Mouse (Mus musculus) spleen, adult 18-20 months (tissue): ENCODE data around the gene Gm11564.
"Not testable (repeated sequence)": the region's sequence is repeated elsewhere in the genome, so short reads cannot be mapped to it uniquely, and the experiment has no call there.

ENCODE experiments used
- DNase-seq, 2 experiments: peaks; one replicate each; pipeline ENCODE4 v3.0.0; 2022; ENCODE audit warnings: mixed read lengths in 2 of 2

The Gm11564 gene

DNA sequence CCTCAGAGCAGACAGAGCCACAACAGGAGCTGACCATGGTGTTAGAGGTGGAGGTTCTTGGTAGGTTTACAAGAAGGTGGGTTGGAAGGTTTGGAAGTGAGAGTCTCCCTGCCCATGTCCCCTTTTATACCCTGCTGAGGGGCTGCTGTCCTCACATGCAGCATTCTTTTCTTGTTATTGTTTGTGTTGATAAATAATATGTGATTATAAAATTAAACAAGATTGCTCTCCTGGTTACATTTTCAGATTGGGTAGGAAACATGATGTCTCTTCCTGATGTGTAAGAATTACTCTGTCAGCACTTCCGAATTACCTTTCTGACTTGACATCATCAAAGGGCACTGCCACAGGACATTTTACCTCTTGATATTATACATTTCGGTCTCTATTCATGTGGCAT lies at the start of gene Gm11564:
Gm11564 (minus strand) TSS at position 101 of the 400 bp plus-strand sequence.
- not testable (repeated sequence) for DNase-seq

DNA sequence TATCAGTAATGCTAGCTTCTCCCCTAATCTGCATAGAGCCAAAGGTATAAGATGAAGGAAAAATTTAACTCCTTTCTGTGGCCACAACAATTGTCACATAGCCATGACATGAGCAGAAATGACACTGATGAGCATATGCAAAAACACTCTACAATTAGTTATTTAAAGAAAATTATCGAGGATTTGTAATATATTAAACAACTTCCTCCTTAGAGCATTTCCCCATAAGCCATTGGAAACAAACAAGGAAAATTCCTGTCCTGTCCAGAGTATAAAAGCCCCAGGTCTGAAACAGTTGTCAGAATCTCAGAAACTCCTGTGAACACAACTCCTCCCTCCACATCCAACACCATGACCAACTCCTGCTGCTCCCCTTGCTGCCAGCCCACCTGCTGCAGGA lies 48.7 kb upstream of the Gm11564 start, which contains the start of gene Gm11559:
Gm11559 (plus strand) TSS at position 301 of the 400 bp plus-strand sequence.
- not testable (repeated sequence) for DNase-seq

DNA sequence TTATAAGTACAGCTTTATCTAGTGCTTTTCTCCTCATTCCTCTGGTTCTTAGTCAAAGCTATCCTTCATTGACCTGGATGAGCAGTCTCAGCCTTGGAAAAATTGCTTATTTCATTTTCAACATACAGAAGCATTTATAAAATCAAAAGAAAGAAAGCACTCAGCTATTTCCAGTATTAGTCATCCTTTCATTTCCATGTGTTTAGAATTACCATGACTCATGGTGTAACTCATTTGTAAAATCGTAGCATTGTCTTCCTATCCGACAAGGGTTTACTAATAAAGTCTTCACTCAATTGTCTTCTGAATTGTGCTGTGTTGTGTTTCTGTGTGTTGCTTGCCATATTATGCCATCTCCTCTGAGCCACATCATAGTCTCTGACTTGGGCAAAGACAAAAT lies 43.3 kb upstream of the Gm11564 start:
- no peak for DNase-seq

DNA sequence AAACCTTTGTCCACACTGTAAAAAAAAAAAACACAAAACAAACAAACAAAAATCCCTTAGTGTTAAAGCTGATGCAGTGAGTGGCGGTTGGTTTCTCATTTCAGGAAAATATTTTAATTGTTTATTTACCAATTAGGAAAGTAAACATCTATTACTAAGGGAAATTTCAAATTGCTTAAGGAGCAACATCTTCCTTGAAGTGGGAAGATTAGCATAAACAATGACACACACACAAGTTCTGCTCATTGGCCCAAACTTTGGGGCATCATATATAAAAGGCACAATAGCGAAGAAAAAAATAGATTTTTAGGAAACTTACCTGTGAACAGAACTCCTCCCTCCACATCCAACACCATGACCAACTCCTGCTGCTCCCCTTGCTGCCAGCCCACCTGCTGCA lies 42.2 kb upstream of the Gm11564 start, which contains the start of gene Gm11568:
Gm11568 (plus strand) TSS at position 301 of the 400 bp plus-strand sequence.
- DNase-seq, result no peak

DNA sequence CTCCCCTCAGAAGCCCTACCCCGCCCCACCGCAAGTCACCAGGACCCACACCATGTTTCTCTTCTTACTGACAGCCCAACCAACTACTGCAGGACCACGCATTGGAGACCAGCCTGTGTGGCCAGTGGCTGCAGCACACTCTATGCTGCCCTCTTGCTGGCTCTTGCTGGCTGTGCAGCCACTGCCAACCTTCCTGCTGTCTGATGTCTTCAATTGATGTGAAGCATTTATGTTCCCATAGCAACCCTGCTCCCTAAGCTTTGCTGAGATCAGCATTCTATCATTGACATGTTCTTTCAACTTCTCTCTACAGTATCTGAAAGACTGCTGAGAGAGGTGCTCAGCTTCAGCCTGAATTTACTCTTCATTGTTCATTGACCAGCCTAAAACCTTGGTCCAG lies 38.7 kb upstream of the Gm11564 start:
- no peak for DNase-seq

DNA sequence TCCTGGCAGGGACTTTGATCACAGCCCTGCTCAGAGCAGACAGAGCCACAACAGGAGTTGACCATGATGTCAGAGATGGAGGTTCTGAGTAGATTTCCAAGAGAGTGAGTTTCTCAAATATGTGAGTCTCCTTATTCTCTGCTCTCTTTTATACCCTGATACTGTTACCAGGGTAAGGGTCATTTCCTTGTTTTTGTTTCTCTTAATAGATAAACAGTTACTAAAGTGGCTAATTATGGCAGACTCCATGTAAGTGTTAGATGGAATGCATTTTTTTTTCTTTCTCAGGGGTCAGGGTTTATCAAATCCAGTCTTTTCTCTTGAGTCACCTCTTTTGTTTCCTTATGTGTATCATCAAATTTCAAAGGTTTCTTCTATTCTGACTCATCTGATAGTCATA lies 36.0 kb upstream of the Gm11564 start, which contains the start of gene Krtap4-16:
Krtap4-16 (minus strand) TSS at position 101 of the 400 bp plus-strand sequence.
- no peak for DNase-seq

DNA sequence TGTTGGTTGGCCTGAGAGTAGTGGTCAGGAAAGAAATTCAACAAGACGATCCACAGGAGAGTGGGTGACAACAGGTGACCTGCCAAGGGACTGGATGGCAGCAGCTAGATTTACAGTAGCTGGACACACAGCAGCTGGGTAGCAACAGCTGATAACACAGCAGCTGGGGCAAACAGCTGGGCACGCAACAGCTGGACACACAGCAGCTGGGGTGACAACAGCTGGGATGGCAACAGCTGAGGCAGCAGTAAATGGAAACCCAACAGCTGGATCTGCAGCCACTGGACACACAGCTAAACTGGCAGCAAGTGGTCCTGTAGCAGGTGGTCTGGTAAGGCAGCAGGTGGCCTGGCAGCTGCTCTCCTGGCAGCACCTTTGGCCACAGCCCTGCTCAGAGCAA lies 31.3 kb upstream of the Gm11564 start:
- DNase-seq, result no peak

DNA sequence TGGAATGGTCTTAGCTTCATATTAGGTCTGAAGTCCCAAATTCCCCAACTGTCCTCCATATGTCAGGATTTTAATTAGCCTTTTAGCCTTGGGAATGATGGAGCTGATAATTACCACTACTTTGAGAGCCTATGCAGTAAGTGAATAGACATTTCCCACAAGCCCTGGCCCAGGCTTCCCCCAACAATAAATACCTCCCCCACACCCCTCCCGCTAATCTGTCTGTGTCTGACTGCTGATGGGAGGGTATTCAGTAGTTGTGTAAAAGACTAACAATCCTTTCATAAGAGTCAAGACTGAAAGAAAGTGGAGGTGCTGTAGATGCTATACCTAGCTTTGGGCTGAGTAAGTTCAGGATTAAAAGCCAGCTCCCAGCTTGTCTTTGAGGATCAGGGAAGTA lies 26.7 kb upstream of the Gm11564 start:
- DNase-seq, result no peak

DNA sequence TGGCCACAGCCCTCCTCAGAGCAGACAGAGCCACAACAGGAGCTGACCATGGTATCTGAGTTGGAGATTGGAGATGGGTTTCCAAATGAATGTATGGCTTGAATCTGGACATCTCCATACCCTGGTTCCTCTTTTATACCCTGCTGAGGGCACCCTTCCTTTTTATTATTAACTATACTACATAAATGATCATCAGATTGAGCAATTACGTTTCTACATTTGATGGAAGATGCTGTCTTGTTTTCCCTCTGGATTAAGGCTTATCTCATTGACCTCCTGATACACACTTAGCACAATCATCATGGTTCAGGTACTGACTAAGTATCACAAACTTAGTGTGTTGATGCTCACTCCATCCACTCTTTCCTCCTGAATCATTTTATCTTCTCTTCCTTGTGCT lies 22.5 kb upstream of the Gm11564 start, which contains the start of gene 2300003K06Rik:
2300003K06Rik (minus strand) TSS at position 101 of the 400 bp plus-strand sequence.
- no peak for DNase-seq

DNA sequence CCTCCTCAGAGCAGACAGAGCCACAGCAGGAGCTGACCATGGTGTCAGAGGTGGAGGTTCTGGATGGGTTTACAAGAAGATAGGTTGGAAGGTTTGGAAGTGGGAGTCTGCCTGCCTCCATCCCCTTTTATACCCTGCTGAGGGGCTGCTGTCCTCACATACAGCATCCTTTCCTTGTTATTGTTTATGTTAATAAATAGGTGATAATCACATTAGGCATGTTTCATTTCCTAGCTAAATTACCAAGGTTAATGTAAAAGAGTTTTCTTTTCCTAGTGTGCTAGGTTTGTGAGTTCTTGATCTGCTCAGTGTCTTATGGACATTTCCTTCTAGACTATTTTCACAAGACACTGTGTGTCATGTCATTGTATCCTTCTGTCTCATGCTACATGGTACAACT lies 5.7 kb downstream of the Gm11564 start, which contains the start of gene Krtap4-13:
Krtap4-13 (minus strand) TSS at position 101 of the 400 bp plus-strand sequence.
- DNase-seq, result not testable (repeated sequence)

DNA sequence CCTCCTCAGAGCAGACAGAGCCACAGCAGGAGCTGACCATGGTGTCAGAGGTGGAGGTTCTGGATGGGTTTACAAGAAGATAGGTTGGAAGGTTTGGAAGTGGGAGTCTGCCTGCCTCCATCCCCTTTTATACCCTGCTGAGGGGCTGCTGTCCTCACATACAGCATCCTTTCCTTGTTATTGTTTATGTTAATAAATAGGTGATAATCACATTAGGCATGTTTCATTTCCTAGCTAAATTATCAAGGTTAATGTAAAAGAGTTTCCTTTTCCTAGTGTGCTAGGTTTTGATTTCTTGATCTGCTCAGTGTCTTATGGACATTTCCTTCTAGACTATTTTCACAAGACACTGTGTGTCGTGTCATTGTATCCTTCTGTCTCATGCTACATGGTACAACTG lies 11.1 kb downstream of the Gm11564 start, which contains the start of gene Gm11554:
Gm11554 (minus strand) TSS at position 101 of the 400 bp plus-strand sequence.
- DNase-seq, result not testable (repeated sequence)

DNA sequence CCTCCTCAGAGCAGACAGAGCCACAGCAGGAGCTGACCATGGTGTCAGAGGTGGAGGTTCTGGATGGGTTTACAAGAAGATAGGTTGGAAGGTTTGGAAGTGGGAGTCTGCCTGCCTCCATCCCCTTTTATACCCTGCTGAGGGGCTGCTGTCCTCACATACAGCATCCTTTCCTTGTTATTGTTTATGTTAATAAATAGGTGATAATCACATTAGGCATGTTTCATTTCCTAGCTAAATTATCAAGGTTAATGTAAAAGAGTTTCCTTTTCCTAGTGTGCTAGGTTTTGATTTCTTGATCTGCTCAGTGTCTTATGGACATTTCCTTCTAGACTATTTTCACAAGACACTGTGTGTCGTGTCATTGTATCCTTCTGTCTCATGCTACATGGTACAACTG lies 16.6 kb downstream of the Gm11564 start, which contains the start of gene Gm11569:
Gm11569 (minus strand) TSS at position 101 of the 400 bp plus-strand sequence.
- not testable (repeated sequence) for DNase-seq

DNA sequence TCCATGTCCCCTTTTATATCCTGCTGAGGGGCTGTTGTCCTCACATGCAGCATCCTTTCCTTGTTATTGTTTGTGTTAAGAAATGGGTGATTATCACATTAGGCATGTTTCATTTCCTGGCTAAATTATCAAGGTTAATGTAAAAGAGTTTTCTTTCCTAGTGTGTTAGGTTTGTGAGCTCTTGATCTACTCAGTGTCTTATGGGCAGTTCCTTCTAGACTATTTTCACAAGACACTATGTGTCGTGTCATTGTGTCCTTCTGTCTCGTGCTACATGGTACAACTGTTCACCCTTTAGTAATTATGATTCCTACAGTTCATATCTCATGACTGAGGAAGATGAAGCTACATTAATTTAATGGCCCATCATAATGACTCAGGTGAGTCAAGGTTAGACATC lies 22.1 kb downstream of the Gm11564 start, which contains the start of gene Gm11596:
Gm11596 (minus strand) TSS at position 101 of the 400 bp plus-strand sequence.
- DNase-seq, result no peak

DNA sequence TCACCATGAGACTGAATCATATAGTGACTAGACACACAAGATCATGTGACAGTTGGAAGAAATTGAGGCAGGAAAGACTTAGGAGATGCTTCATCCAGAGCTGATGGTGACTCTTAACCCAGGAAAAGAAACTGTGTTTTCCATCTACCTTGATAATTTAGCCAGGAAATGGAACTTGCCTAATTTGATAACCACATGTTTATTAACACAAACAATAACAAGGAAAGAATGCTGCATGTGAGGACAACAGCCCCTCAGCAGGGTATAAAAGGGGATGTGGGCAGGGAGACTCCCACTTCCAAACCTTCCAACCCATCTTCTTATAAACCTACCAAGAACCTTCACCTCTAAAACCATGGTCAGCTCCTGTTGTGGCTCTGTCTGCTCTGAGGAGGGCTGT lies 30.6 kb downstream of the Gm11564 start, which contains the start of gene Krtap4-9:
Krtap4-9 (plus strand) TSS at position 301 of the 400 bp plus-strand sequence.
- DNase-seq, result not testable (repeated sequence)

DNA sequence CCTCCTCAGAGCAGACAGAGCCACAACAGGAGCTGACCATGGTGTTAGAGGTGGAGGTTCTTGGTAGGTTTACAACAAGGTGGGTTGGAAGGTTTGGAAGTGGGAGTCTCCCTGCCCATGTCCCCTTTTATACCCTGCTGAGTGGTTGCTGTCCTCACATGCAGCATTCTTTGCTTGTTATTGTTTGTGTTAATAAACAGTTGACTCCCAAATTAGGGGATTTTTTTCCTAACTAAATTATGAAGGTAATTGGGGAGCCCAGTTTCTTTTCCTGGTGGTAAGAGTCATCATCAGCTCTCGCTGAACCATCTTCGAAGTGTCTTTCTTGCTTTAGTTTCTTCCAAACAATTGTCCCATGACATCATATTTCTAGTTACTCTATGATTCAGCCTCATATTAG lies 34.9 kb downstream of the Gm11564 start, which contains the start of gene Krtap4-8:
Krtap4-8 (minus strand) TSS at position 101 of the 400 bp plus-strand sequence.
- DNase-seq, result no peak

DNA sequence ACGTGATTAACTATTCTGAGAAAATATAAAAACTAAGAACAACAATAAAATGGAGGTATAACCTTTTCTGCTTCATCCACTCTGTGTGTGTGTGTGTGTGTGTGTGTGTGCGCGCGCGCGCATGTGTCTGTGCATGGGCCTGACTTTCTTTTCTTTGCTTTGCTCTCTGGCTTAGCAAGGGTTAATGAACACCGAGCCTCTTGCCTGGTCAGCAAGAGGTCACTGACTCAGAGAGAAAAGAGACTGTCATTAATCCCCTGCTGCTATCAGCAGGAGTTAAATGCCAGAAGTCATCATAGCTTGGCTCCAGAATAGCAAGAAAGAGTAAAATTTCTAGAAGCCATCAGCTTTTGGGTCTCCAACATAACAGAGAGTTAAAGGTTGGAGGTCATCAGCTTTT lies 37.1 kb downstream of the Gm11564 start:
- no peak for DNase-seq

DNA sequence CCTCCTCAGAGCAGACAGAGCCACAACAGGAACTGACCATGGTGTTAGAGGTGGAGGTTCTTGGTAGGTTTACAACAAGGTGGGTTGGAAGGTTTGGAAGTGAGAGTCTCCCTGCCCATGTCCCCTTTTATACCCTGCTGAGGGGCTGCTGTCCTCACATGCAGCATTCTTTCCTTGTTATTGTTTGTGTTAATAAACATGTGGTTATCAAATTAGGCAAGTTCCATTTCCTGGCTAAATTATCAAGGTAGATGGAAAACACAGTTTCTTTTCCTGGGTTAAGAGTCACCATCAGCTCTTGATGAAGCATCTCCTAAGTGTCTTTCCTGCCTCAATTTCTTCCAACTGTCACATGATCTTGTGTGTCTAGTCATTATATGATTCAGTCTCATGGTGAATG lies 42.7 kb downstream of the Gm11564 start, which contains the start of gene Gm11595:
Gm11595 (minus strand) TSS at position 101 of the 400 bp plus-strand sequence.
- not testable (repeated sequence) for DNase-seq

DNA sequence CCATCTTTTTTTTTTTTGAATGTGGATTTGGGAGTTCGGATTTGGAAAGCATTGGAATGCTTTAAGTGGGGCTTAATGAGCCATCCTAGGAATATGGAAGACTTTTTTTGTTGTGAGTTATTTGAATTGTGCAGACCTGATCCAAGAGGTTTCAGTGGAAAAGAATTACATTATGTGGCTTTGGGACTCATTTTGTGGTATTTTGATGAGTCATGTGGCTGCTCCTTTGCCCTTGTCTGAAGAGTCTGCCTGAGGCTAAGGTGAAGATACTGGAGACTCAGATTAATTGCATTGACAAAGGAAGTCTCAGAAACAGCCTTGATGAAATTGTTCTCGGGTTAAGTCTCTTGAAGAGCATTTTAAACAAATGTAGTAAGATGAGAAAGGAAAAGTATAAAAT lies 47.1 kb downstream of the Gm11564 start:
- no peak for DNase-seq
